Mouse (Mus musculus): ENCODE measurements at regions not wholly inside any gene's neighbourhood (a gene's known extent, or its start where the extent isn't known, plus 50 kb on each side); places are given as distances from the start of the nearest gene placed in this dataset.

DNA sequence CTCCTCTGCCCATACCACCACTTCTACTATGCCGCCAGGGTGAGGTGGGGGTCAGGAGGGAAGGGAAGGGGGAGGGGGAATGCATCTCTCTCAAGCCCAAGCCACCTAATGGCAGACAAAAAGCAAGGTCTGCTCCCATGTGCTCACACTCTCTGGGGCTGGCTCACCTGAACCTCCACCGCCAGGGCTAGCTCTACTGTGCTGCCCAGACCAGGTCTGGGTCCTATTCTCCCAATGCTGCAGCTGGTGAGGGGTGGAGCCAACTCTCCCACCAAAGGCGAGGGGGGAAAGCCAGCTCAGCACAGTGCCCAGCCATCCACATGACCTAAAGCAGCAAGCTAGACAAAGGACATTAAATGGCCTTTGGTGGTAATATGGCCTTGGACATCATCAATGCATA lies 158.6 kb downstream of the Chic2 start:
- DNase-seq (ENCODE audit: low spot score in 2 of 2), result no peak

DNA sequence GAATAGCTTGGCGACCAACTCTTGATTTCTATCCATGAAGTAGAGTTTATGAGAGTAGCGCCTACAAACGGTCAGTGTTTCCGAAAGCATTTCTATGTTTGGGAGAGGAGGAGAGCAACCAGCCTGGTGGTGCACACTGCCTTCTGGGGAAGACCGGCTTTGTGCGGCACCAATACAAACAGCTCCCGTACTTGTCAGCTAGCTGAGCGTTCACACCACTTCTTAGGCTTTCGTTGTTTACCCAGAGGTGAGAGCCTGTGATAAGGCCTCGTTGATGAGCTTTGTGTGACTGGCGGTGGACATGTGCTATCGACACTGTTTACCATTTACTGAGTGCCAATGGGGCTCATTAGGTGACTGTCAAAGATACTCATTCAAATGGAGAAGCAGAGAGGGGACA lies 162.0 kb downstream of the Chic2 start:
- no peak for DNase-seq (ENCODE audit: low spot score in 2 of 2)

DNA sequence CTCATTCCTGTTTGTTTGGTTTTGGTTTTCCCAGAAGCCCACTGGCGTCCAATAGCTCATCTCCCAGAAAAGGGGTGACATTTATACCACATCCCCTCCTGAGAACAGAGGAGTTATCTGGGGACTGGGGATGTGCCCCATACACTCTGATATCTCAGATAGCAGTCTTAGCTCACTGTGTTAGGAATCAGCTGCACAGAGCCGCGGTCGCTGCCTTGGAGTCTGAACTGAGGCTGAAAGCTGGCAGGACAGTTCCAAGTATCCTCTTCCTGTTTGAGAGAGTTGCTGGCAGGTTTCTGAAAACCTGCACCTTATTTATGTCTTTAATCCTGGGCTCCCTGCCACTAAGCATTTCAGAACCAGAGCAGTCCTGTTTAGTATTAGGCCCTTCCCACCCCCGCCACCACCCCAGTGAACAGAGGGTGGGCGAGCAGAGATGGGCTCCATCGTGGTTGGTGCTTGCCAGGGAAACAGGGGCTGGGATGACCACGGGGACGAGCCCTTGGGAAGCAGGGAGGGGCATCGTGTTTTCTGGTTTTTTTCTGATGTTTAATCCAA lies 163.8 kb downstream of the Chic2 start:
- DNase-seq (ENCODE audit: low spot score in 2 of 2), result no peak

DNA sequence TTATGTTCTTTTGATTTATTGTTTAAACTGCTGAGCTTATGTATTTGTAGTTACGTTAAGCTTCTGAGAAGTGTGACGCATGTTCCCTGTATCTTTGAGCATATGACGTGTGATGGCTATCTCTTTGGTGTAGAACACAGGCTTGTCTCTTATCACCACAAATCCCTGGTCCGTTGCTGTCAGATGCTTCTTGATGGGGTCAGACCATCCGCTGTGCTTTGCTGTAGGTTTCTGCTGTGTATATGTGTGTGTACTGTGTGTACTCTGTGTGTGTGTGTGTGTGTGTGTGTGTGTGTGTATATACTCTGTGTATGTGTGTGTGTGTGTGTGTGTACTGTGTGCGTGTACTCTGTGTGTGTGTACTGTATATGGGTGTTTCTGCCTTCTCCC lies 164.5 kb downstream of the Chic2 start:
- no peak for DNase-seq (ENCODE audit: low spot score in 2 of 2)

DNA sequence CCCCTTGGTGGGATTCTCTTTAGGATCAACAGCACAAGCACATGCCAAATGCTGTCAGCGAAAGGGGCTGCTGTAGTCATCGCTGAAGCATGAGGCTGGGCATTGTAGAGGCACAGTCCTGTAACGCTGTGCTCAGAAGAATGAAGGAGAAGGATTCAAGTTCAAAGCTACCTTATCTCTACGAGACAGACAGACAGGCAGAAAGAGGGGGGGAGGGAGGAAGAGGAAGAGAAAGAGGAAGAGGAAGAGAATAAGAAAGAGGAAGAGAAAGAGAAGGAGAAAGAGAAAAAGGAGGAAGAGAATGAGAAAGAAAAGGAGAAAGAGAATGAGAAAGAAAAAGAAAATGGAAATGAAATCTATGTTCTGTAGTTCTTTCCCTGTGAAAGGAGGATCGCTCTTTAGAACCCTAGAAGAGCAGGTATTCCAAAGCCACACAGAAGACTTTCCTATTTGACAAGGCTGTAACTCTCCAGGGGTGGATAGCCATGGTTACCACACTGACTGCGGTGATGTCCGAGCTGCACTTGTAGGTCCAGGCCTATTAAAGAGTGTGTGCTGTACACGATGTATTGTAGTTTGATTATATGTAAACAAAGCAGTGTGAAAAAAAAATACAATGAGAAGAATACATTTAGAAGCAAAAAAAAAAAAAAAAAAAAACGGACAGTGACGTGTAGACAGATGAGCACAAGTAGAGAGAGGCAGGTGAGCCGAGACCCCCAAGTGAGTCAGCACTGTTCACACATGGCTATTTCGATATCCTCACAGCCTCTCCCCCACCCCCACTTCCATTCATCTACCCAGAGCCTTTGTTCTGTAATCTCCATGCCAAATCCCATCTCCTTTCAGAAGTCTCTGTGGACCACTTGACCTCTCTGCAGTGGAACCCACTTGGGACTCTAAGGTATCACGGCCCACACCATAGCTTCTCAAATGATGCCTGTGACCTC lies 165.2 kb downstream of the Chic2 start:
- no peak for DNase-seq (ENCODE audit: low spot score in 2 of 2)

DNA sequence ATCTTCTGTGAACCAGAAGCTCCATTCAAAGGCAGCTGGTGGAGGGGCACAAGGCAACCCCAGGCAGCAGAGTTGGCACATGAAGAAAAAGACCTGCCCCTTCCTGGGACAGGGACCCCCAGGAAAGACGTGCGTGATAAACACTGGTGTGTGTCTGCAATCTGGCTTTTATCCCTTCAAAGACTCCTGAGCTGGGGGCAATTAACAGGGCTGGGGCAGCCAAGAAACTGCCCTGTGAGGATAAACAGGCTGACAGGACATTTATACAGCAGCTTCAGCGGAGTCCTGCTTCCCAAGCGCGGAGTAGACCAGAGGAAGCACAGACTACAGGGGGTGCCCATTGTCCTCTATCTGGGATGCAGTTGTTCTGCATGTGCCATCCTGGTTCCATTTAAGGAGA lies 167.0 kb downstream of the Chic2 start:
- DNase-seq (ENCODE audit: low spot score in 2 of 2), result no peak

DNA sequence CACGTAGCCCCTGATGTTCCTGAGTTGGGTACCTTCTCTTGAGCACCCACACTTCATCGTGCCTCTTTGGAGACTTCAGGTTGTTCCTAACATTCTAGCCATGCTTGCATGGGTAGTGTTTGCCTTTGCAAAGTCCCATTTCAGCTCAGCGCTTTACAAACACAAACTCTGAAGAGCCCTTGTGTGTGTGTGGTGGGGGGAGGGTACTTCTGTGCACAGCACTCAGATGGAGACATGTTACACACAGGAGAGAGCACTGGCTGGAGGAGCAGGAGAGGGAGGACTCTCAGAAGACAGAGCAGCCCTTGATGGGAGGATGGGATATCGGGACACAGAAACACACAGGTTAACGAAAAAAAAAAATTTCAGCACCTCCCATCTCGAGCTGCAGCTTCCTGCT lies 167.4 kb downstream of the Chic2 start:
- DNase-seq (ENCODE audit: low spot score in 2 of 2), result no peak

DNA sequence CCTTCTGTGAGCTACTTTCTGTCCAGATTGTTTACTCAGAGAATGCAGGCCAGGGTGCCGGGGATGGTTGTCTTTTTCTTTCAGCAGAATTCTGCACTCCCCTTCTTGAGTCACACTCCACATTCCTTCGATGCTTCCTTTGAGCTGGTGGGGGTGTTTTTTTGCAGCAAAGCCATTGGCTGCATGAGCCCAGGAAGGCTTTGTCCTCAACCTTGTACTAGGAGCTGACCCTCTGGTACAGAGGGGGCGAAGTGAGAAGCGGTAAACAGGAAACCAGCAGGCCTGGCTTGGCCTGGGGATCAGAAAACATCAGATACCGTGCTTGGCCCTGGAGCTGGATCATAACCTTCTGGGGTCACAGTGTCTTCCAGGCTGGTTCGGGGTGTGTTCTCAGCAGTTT lies 169.9 kb downstream of the Chic2 start:
- no peak for DNase-seq (ENCODE audit: low spot score in 2 of 2)

DNA sequence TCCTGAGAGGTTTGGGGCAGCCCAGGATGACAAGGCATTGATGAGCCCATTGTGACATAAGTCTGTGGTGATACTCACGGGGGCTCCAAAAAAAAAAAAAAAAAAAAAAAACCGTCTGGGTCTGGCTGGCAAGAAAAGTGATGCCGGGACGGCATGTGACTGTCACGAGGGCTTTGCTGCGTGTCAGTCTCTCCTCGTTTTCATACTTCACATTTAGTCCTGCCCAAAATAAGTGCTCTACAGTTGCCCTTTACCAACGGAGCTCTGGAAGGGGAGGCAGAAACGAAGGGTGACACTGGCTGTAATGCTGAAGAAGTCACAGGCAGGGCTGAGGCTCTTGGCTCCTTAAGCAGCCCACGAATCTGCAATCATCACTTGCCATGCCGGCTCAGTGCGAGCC lies 167.9 kb upstream of the Lnx1 start:
- DNase-seq (ENCODE audit: low spot score in 2 of 2), result no peak

DNA sequence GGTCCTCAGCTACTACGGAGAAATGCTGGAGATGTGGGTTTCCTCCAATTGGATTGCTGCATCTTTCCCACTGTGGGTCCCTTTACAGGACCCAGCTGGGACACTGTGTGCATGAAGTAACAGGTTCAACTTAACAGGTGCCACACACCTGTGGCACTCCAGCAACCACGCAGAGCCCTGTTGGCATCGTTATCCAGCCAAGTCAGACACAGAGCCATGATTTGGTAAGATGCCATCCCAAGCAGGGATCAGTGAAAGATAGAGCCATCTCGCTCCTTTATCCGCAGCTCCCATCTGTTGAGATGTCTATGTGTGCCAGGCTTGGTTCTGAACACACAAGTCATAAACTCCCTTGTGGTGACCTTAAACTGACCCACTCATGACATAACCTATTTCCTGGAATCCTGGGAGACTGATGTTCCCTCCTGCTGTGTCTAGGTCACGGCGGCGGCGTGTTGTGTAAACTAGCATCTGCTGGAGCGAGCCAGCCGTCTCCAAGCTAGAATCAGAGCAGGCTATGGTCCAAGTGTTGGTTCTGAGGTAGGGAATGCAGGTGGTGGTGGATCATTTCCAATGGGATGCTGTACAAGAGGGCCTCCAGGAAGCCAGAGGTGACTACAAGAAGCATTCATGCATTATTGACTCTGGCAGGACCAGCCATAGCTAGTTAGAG lies 164.5 kb upstream of the Lnx1 start:
- no peak for DNase-seq (ENCODE audit: low spot score in 2 of 2)

DNA sequence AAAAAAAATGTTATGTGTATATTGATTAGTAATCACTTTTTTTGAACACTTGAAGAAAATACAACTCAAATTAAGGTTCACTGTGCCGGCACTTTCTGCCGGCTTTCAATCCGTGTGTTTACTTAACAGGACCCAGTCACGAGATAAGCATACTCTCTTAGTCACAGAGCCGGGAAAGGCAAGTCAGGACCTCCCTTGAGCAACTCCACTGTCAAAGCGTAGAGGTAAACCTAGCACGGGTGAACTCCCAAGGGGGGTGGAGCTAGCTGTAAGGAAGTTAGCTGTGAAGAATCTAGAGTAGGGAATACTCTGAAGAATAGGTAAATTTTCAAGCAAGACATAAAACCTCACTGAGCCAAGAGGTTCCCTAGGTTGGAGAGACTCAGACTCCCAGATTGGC lies 164.0 kb upstream of the Lnx1 start:
- DNase-seq (ENCODE audit: low spot score in 2 of 2), result no peak

DNA sequence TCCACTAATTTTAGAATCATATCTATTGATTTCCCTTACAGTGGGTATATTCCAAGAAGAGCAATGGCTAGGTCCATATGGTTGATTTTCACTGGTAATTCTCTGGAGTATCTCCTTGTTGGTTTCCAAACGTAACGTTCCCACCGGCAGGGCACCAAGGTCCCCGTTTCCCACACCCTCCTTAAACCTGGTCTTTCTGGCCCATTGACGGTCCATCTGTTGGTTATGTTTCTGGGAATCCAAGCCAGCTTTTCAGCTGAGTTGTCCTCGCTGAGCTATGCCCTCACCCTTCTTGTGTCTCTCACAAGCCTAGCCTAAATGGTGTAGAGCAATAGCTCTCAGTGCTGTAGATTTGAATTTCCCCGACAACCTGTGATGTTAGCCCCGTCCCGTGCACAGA lies 162.7 kb upstream of the Lnx1 start:
- no peak for DNase-seq (ENCODE audit: low spot score in 2 of 2)

DNA sequence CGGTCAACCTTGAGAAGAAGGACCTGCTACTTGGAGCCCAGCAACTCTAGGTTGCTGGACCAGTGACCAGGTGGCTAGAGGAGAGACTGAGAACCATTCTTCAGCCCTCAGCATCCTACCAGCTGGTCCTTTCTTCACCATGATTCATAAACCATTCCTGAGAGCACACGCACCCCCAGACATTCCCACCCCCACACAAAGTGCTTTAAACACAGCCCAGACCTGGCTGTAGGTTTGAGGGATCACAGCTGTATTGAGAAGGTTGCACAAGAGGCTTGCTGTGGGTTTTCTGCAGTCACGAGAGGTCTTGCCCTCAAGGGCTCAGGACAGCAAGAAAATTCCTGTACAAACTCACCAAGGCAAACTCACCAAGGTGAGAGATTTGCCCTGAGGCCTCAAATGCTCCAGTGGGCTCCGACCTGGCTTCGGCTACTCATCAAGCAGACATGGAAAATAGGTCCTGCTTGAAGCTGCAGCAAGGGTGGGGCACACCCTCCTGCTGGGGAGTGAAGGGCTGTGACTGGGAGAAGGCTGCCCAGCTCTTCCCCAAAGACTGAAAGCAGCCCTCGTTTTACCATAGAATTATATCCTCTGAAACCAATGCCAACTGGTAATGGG lies 161.9 kb upstream of the Lnx1 start:
- no peak for DNase-seq (ENCODE audit: low spot score in 2 of 2)

DNA sequence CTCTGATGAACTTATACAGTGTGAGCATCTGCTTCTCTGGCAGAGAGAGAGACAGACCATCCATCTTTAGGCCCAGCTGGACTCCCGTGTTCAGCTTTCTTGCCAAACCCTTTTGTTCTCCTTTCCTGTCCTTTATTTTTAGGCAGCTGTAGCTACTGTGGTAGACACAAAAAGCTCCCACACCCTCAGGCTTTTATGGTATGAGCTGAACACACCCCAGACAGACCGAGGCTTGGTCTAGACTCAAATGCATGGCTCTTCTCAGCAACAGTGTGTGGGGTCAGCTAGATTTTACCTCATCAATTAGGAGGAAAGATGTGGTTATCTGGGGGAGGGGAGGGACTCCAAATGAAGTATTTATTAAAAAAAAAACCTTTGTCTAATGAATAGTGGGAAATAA lies 158.6 kb upstream of the Lnx1 start:
- DNase-seq (ENCODE audit: low spot score in 2 of 2), result no peak

DNA sequence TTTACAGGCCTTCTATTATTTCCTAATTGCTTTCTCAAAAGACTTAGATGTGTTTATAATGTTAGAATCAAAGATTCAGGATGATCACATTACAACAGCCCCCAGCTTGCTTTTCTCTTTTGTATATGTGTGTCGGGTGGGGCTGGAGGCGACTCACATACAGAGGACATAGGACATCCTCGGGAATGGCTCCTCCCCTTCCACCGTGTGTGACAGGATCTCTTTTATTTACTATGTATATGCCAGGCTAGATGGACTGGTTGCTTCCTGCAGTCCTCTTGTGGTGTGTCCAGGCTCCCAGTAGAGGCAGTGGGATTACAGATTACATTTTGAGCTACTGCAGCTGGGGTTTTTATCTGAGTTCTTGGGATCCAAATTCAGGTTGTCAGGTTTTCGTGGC lies 155.1 kb upstream of the Lnx1 start:
- no peak for DNase-seq (ENCODE audit: low spot score in 2 of 2)

DNA sequence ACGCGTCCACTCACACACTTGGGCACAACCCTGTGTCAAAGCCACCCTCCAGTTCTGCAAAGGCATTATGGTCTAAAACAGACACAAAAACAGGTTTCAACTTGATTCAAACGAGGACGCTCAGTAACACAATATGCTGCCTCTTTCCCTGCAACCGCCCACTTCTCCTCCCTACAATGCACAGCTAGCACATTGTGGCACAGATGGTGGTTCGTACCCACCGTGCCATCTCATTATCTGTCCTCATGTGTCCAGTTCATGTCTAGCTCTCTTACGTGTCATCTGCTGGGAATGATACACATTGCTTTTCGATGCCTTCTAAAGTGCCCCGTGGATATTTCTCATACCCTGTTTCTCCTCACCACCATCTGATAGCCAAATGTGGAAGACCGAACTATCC lies 154.4 kb upstream of the Lnx1 start:
- DNase-seq (ENCODE audit: low spot score in 2 of 2), result peak; percentile 74 to 93

DNA sequence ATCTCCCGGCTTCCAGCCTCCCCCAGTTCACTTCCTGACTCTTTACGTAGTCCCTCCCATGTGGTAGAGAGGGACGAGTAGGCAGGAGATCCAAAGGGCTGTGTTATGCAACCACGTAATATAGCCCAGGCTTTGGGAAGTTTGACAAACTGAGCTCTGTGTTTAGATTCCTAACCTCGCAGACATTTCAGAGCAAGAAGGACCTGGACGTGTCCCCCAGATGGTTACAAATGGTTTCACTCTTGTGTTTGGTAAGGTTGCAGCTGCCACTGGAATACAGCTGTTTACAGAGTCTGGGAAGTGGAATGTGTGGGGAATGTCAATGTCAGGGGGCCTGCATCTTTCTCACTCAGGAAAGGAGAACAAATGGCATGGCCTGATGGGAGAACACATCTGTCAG lies 145.1 kb upstream of the Lnx1 start:
- no peak for DNase-seq (ENCODE audit: low spot score in 2 of 2)

DNA sequence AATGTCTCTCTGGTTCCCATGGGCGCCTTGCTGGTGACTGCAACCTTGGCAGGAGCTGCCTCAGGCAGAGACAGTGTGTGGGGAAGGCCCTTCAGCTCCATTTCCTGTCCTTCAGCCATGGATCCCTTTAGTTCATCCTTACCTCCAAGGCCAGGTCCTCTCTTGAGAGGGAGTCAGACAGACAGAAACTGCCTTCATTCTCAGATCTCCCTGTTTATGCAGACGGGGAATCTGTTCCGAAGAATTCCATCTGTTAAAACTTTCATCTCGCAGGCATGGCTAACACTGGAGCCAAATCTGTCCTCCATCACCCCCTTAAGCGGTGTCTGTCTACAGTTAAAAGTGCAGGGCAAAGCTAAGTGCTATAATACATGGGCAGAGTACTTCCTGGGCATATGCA lies 144.0 kb upstream of the Lnx1 start:
- DNase-seq (ENCODE audit: low spot score in 2 of 2), result peak; percentile 25 to 67

DNA sequence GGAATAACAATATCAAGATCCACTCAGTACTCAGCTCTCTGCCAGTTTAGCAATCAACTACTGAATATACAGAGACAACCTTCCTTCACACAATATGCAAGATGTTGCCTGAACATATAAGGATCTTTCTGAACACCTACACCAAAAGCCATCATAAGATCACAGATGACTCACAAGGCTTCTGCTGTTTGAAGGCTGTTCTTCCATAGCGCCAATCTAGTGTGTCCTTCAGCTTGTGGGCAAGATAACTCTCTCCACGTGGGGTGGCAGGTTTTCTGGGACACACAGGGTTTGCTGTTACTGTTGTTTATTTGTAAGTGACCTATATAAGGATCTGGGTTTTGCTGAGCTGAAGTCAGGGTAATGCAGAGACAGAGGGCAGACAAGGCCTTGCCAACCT lies 131.7 kb upstream of the Lnx1 start:
- no peak for DNase-seq (ENCODE audit: low spot score in 2 of 2)

DNA sequence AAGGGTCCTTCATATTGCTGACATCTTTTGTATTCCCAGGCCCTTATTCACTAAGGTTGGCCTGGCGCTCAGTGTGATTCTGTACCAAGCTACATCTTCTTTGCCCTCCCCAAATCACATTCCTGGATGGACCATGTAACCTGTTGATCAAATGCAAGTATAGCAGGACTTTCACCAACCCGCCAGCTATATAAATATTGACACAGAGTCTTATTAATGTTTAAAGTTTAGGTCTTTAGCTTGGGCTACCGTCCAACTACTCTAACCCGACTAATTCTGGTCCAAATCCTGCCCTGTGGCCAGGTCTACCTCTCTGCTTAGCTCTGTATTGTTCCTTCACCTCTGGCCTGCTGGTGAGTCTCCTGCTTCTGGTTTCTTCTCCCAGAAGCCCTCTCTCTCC lies 131.2 kb upstream of the Lnx1 start:
- DNase-seq (ENCODE audit: low spot score in 2 of 2), result no peak

DNA sequence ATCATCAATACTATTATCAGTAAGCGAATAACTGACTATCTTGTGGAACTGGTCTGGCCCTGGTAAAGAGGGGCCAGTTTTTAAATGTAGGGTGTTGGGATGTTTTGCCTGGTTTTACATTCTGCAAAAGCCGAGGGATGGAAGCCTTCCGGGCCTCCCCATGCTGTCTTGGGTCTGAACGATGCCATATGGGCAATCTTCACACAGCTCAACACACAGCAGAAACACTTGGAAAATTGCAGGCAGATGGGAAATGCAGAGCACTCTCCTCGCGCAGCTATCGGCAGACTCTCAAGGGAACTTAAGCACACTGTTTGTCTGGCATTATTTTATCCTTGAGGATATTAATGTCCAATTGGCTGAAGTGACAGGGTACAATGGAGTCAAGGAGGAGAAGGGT lies 129.3 kb upstream of the Lnx1 start:
- peak; percentile 11 to 34 for DNase-seq (ENCODE audit: low spot score in 2 of 2)

DNA sequence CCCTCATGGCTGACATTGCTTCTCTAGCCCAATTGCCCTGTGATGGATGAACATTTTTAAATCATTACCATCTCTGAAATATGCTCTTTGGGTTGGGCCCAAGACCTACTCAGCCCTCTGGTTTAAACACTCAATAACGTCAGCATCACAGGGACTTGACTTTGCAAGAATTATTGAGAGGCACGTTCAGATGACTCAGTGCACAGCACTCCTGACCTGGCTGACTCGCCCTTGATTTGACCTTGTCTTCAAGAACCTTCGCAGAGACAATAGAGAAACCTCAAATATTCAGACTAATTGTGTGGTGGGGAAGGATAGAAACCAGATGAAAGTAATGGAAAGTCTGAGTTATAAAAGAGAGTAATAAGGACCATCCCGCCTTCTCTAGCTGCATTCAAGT lies 127.9 kb upstream of the Lnx1 start:
- DNase-seq (ENCODE audit: low spot score in 2 of 2), result no peak
